Comparison of ENCODE assay signal across 10 mouse cellular contexts in the genomic region with DNA sequence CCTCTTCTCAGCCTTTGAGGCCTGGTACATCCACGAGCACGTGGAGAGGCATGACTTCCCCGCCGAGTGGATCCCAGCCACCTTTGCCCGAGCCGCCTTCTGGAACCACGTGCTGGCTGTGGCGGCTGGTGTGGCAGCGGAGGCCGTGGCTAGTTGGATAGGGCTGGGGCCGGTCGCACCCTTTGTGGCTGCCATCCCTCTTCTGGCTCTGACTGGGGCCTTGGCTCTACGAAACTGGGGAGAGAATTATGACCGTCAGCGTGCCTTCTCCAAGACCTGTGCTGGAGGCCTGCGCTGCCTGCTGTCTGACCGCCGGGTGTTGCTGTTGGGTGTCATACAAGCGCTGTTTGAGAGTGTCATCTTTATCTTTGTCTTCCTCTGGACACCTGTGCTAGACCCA. TPM values are rescaled to one million over a fixed set of nuclear protein-coding genes. Genes with fewer than 3 reads are reported as not detected.
A peak's percentile ranks its signal among the peaks of the same experiment; 100 is the strongest.
DNase-seq lines count a peak whose midpoint lies in the region; ATAC-seq and TF ChIP-seq lines count a peak whose summit lies in the region.
"Had no signal": no experiment of that assay in that cellular context is flagged by ENCODE, and none has a peak within 500 bp of the region (broad histone marks: within the 10 kb centered on the region; RNA-seq: fewer than 3 reads in every experiment).

No protein-coding gene starts in this region.

- ATAC-seq in lung, embryonic 14.5 days (ENCODE audit: insufficient read depth): no peak
- ATAC-seq in limb, embryonic 12.5 days (ENCODE audit: insufficient number of reproducible peaks, insufficient read depth, low FRiP score, low TSS enrichment, low read depth): no peak
- no peak for ATAC-seq in stomach, embryonic 14.5 days (ENCODE audit: insufficient number of reproducible peaks, insufficient read depth, low FRiP score, low read depth)

- DNase-seq in cerebellum, postnatal 25 days: peak; percentile 11 to 20
- no peak for DNase-seq in cerebellum, adult 11-12 months
- DNase-seq in lung, embryonic 14.5 days: no peak
- DNase-seq in lung, postnatal 36 days: no peak
- no peak for DNase-seq in gastrocnemius, postnatal 36 days
- DNase-seq in adrenal gland, adult 8-10 months: no peak
- DNase-seq: gastrocnemius, postnatal 25 days; lung, postnatal 14 days had no signal

- no peaks in the 10 kb centered on the region for H3K9me3 ChIP-seq in lung, embryonic 14.5 days (ENCODE audit: low read depth, low read length)
- no peaks in the 10 kb centered on the region for H3K9me3 ChIP-seq in limb, embryonic 12.5 days
- H3K9me3 ChIP-seq in stomach, embryonic 14.5 days (ENCODE audit: control insufficient read depth, low read depth, low read length): no peaks in the 10 kb centered on the region

- H3K4me2 ChIP-seq in lung, embryonic 14.5 days: peak overlapping the region; percentile 89
- H3K4me2 ChIP-seq in limb, embryonic 12.5 days: peak overlapping the region; percentile 91
- peak overlapping the region; percentile 89; the same call in 1 of the 2 replicates for H3K4me2 ChIP-seq in stomach, embryonic 14.5 days (replicated peaks; ENCODE audit: low read depth, low read length)

- WGBS in lung, embryonic 14.5 days: 91% methylated on average over 19 of the region's 19 CpGs
- WGBS in limb, embryonic 12.5 days: 94% methylated on average over 19 of the region's 19 CpGs
- WGBS in stomach, embryonic 14.5 days: 95% methylated on average over 19 of the region's 19 CpGs

- intact Hi-C loops in gastrocnemius, postnatal 36 days (cut with DNase I): no loop called here

- H3K9ac ChIP-seq in lung, embryonic 14.5 days: peak overlapping the region; percentile 72; the same call in 1 of the 2 replicates
- 0 out of 2 replicates have a peak overlapping the region, but pooled peaks have one; percentile 75 for H3K9ac ChIP-seq in limb, embryonic 12.5 days (replicated peaks)
- no peak overlapping the region for H3K9ac ChIP-seq in stomach, embryonic 14.5 days (replicated peaks; ENCODE audit: low read depth, low read length)

- TF ChIP-seq CTCF in lung, embryonic 14.5 days (IDR thresholded peaks at IDR 0.05; ENCODE audit: low read depth): no peak

- no peaks in the 10 kb centered on the region for H3K27me3 ChIP-seq in lung, embryonic 14.5 days (ENCODE audit: insufficient read depth, low read length)
- H3K27me3 ChIP-seq in limb, embryonic 12.5 days: no peaks in the 10 kb centered on the region
- H3K27me3 ChIP-seq in stomach, embryonic 14.5 days (ENCODE audit: control insufficient read depth, insufficient read depth, low read length): no peaks in the 10 kb centered on the region

- H3K27ac ChIP-seq in lung, embryonic 14.5 days (ENCODE audit: low read depth): no peak overlapping the region
- H3K27ac ChIP-seq in limb, embryonic 12.5 days: no peak overlapping the region
- 0 out of 2 replicates have a peak overlapping the region, but pooled peaks have one; percentile 89 for H3K27ac ChIP-seq in stomach, embryonic 14.5 days (ENCODE audit: low read length)

- peaks cover 11% of the 10 kb centered on the region; the same call in 1 of the 2 replicates for H3K4me1 ChIP-seq in lung, embryonic 14.5 days (ENCODE audit: insufficient read depth)
- peaks cover 13% of the 10 kb centered on the region for H3K4me1 ChIP-seq in limb, embryonic 12.5 days (replicated peaks)
- H3K4me1 ChIP-seq in stomach, embryonic 14.5 days (ENCODE audit: control insufficient read depth, insufficient read depth, low read length): peaks cover 11% of the 10 kb centered on the region; the same call in 1 of the 2 replicates

- H3K4me3 ChIP-seq in lung, embryonic 14.5 days (ENCODE audit: low read depth, low read length): peak overlapping the region; percentile 83; the same call in 1 of the 2 replicates
- peak overlapping the region; percentile 89 for H3K4me3 ChIP-seq in limb, embryonic 12.5 days (replicated peaks)
- peak overlapping the region; percentile 81; the same call in 1 of the 2 replicates for H3K4me3 ChIP-seq in stomach, embryonic 14.5 days (ENCODE audit: low read depth, low read length)

- H3K36me3 ChIP-seq in lung, embryonic 14.5 days (ENCODE audit: insufficient read depth): peaks cover 22% of the 10 kb centered on the region
- H3K36me3 ChIP-seq in limb, embryonic 12.5 days: peaks cover 27% of the 10 kb centered on the region
- peaks cover 10% of the 10 kb centered on the region for H3K36me3 ChIP-seq in stomach, embryonic 14.5 days (ENCODE audit: control insufficient read depth, insufficient read depth, low read length)

RNA-seq across cellular contexts. Expression of a gene that starts 1.4 kb away (rescaled TPM):
- 63.1 and 64.0 TPM in 2 replicates for polyA plus RNA-seq in lung, embryonic 14.5 days (2014; fragmentation: Nextera tagmentation; extraction: Ambion mirVana)
- polyA plus RNA-seq in limb, embryonic 12.5 days (2016; fragmentation: Nextera tagmentation; extraction: Ambion mirVana): 56.1 and 58.8 TPM in 2 replicates
- polyA plus RNA-seq in stomach, embryonic 14.5 days (2014; fragmentation: Nextera tagmentation; extraction: Ambion mirVana): 63.1 and 63.7 TPM in 2 replicates
- 10 to 100 TPM; 12.8 to 13.4 TPM for total RNA-seq in gastrocnemius, postnatal 36 days (2021)
- total RNA-seq in adrenal gland, adult 8-10 months (2022): 10 to 100 TPM; 37.1 to 45.4 (median 39.5) TPM

RNA-seq across cellular contexts. Expression of a gene that starts 10.3 kb away (rescaled TPM):
- 0.38 and 0.82 TPM in 2 replicates for polyA plus RNA-seq in lung, embryonic 14.5 days (2014; fragmentation: Nextera tagmentation; extraction: Ambion mirVana)
- polyA plus RNA-seq in limb, embryonic 12.5 days (2016; fragmentation: Nextera tagmentation; extraction: Ambion mirVana): 1.3 and 1.4 TPM in 2 replicates
- polyA plus RNA-seq in stomach, embryonic 14.5 days (2014; fragmentation: Nextera tagmentation; extraction: Ambion mirVana): 0.36 and 0.56 TPM in 2 replicates
- not detected for total RNA-seq in gastrocnemius, postnatal 36 days (2021)
- total RNA-seq in adrenal gland, adult 8-10 months (2022): under 1 TPM in 2 of 4 experiments, not detected in 2; 0.24 to 0.31 TPM
- total RNA-seq: gastrocnemius, postnatal 25 days had no signal

RNA-seq across cellular contexts. Expression of a gene that starts 15.4 kb away (rescaled TPM):
- polyA plus RNA-seq in lung, embryonic 14.5 days (2014; fragmentation: Nextera tagmentation; extraction: Ambion mirVana): 44.1 and 45.9 TPM in 2 replicates
- polyA plus RNA-seq in limb, embryonic 12.5 days (2016; fragmentation: Nextera tagmentation; extraction: Ambion mirVana): 42.7 and 49.3 TPM in 2 replicates
- polyA plus RNA-seq in stomach, embryonic 14.5 days (2014; fragmentation: Nextera tagmentation; extraction: Ambion mirVana): 25.4 and 28.6 TPM in 2 replicates
- under 1 TPM; 0.74 to 0.87 TPM for total RNA-seq in gastrocnemius, postnatal 36 days (2021)
- 1 to 10 TPM; 1.4 to 5.3 (median 2.3) TPM for total RNA-seq in adrenal gland, adult 8-10 months (2022)

RNA-seq across cellular contexts. Expression of a gene that starts 23.3 kb away (rescaled TPM):
- 38.5 and 38.7 TPM in 2 replicates for polyA plus RNA-seq in lung, embryonic 14.5 days (2014; fragmentation: Nextera tagmentation; extraction: Ambion mirVana)
- 137 TPM in 2 replicates for polyA plus RNA-seq in limb, embryonic 12.5 days (2016; fragmentation: Nextera tagmentation; extraction: Ambion mirVana)
- polyA plus RNA-seq in stomach, embryonic 14.5 days (2014; fragmentation: Nextera tagmentation; extraction: Ambion mirVana): 36.9 and 40.5 TPM in 2 replicates
- 1 to 10 TPM; 9.3 to 9.9 TPM for total RNA-seq in gastrocnemius, postnatal 36 days (2021)
- 10 to 100 TPM; 19.9 to 43.0 (median 34.4) TPM for total RNA-seq in adrenal gland, adult 8-10 months (2022)

RNA-seq across cellular contexts. Expression of a gene that starts 45.3 kb away (rescaled TPM):
- 477 and 511 TPM in 2 replicates for polyA plus RNA-seq in lung, embryonic 14.5 days (2014; fragmentation: Nextera tagmentation; extraction: Ambion mirVana)
- 431 and 445 TPM in 2 replicates for polyA plus RNA-seq in limb, embryonic 12.5 days (2016; fragmentation: Nextera tagmentation; extraction: Ambion mirVana)
- polyA plus RNA-seq in stomach, embryonic 14.5 days (2014; fragmentation: Nextera tagmentation; extraction: Ambion mirVana): 500 and 514 TPM in 2 replicates
- total RNA-seq in gastrocnemius, postnatal 36 days (2021): 100 to 1,000 TPM; 189 to 216 TPM
- 100 to 1,000 TPM; 440 to 517 (median 466) TPM for total RNA-seq in adrenal gland, adult 8-10 months (2022)

Comparison
In these comparisons a context has a peak if more than half of its experiments do, and no peak if none do; other contexts are left out.
1. DNase-seq: peak in cerebellum, postnatal 25 days (2 of 2); none in cerebellum, adult 11-12 months (single experiment), lung, embryonic 14.5 days (single experiment), lung, postnatal 36 days (single experiment), gastrocnemius, postnatal 36 days (0 of 2) and adrenal gland, adult 8-10 months (single experiment).
2. Peak in every context shown above with its lines, with median percentiles within 50 percentile points of each other: H3K4me2 ChIP-seq and H3K4me3 ChIP-seq.